Mouse (Mus musculus) small intestine, adult 2 months (tissue): ENCODE measurements around the gene Zfp574.

ENCODE experiments used
- CTCF ChIP-seq: fragments of 200-500 bp; IDR thresholded peaks from 2 replicates; pipeline ENCODE4 v1.5.1; 2012; ENCODE audit warnings: low read depth, mild to moderate bottlenecking, control low read depth, inconsistent platforms, low read length, moderate library complexity, mixed read lengths; ENCODE audit not compliant: insufficient replicate concordance, insufficient read length; ENCODE audit errors: extremely low read depth
- POLR2A ChIP-seq: fragments of 200-500 bp; IDR thresholded peaks from 2 replicates; pipeline ENCODE4 v1.6.1; 2012; ENCODE audit warnings: low read depth, mild to moderate bottlenecking, control low read depth, inconsistent platforms, low read length, moderate library complexity

- TF ChIP-seq CTCF (no peak), POLR2A (no peak)
These were observed 3.6 kb upstream of the Zfp574 start for GRCm38 (mm10) chr7:25068724-25069123.
